Mouse (Mus musculus): ENCODE measurements around the gene Phldb1.
"Not testable (repeated sequence)": the region's sequence is repeated elsewhere in the genome, so short reads cannot be mapped to it uniquely, and the experiment has no call there.

Phldb1 gene

DNA sequence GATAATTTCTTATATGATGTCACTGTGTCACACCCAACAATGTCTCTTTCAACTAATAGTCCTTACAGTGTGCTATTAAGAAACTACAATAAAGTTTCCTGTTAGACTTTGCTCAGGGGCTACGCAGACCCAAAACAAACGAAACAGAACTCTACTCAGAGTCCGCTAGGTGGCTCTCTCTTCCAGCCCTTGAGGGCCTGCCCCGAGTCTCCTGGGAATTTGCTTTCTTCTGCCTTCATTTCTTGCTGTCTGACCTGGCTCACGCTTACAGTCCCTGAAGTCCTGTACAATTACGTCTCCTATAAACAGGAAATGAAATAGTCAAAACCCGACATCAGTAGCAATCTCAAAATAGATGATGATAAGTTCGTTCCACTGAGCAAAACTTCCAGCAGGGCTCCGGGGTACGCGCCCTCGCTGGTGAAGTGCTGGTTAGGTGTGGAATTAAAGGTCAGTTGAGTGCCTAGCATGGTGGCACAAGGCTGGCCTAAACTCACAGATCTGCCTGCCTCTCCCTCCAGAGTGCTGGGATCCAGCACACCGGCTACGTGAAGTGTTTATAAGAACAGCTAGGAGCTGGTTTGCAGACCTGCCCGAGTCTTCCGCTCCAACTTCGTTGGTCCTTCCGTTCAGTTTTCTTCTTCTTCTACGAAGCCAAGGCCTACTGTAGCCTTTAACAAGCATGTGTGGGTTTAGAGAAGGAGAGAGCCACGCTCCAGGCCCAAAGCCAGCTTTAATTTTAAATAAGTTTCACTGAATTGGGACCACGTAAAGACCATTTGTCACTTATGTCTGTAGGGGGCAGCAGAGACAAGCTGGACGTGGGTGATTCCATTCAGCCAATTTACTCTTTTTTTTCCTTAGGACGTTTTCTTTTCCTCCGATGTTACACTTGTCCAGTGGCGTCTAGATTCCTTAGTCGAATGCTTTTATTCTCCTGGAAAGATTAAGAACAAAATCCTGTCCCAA, 79.6 kb downstream of the Phldb1 start:
- in situ Hi-C loops (cut with MboI, MseI): no loop called here

DNA sequence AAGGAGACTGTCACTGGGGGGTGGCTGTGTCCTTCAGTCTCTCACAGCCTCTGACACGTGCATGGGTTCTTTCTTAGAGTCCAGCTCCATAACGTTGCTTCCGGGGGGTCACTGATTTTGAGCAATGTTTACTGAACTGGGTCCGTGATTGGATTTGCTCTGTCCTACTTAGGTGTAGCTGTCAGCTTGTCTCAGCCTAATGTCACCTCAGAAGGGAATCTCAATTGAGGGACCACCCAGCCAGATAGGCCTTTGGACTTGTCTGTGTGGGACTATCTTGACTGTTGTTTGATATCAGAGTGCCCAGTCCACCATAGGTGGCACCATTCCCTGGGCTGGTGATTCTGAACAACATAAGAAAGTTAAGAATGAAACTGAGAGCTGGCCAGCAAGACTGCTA, 81.1 kb downstream of the Phldb1 start:
- in situ Hi-C loops (cut with MboI, MseI): no loop called here

DNA sequence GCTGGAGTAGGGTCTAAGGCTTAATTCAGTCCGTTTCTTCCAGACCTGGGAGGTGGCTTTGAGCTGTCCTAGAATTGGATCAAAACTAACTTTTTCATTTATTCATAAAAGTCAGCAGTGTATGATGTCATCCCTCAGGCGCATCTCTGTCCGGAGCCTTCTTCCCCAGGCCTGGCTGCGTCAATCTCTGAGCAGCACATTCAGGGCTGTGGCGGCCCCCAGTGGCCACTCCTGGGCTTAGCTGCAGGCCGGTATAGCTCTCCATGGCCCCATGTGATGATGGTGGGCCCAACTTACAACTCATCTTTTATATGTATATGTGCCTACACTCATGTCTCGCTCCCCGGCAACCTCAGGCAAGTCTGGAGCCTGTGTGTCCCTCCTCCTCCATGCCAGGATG, 83.0 kb downstream of the Phldb1 start:
- in situ Hi-C loops (cut with MboI, MseI): no loop called here

DNA sequence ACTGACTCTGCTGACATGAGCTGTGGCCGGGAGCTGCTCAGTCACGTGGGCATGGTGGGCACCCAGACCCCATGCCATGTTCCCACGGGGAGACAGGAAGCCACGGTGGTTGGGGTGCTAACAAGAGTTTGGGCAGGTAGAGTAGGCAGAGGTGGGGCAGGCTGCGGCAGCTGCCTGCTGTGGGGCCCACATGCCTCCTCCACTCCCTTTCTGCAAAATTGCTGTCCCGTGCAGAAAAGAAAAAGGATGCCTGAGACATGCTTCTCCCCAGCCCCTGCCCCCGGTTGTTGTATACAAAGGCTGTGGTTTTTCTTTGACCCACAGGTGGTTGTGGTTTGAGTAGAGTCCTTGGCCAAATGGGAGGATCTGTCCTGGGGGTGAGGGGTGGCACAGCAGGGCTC, 86.1 kb downstream of the Phldb1 start:
- in situ Hi-C loops (cut with MboI, MseI): no loop called here

DNA sequence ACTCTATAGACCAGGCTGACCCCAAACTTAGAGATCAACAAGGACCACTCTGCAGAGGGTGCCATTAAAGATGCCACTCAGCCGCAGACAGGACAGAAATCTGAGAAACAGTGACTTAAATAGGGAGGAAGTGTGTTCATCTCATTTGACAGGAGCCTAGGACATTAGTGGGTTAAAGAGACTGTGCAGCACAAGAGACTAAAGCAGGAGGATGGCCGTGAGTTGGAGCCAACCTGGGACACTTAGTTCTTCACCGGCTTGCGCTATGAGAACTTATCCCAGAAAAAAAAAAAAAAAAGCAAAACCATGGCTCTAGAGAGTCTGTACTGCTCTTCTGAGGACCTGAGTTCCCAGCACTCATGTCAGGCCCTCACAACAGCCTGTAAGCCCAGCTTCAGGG, 87.3 kb downstream of the Phldb1 start:
- in situ Hi-C loops (cut with MboI, MseI): no loop called here

DNA sequence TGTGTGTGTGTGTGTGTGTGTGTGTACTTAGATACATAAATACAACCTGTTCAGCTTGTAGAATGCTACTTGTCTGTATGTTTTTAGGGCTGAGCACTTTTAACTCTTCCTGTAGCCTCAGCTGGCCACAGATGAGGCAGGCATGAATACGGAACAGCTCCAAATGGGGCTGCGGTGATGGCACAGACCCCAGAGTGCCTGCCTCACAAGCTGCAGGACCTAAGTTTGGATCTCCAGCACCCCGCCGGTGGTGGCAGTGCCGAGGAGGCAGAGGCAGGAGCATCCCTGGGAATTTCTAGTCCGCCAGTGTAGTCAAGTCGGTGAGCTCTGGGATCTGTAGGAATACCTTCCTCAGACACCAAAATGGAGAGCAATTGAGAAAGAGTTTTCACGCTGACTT, 88.0 kb downstream of the Phldb1 start:
- in situ Hi-C loops (cut with MboI, MseI): no loop called here

DNA sequence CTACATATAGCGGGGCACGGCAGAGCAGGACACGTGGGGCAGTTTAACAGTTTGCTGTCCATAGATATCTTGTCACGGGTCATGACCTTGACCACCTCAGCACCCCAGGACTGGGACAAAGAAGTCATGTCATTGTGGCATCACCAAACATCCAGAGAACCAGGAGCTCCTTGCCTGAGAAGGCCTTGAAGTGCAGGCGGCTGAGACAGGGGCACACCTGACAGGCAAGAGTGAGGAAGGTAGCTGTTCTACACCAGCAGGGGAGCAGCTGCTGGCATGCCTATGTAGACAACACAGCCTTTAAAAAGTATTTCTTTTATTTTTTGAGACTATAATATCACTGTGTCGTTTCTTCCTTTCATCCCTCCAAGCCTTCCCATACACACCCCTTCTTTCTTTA, 88.6 kb downstream of the Phldb1 start:
- in situ Hi-C loops (cut with MboI, MseI): no loop called here

DNA sequence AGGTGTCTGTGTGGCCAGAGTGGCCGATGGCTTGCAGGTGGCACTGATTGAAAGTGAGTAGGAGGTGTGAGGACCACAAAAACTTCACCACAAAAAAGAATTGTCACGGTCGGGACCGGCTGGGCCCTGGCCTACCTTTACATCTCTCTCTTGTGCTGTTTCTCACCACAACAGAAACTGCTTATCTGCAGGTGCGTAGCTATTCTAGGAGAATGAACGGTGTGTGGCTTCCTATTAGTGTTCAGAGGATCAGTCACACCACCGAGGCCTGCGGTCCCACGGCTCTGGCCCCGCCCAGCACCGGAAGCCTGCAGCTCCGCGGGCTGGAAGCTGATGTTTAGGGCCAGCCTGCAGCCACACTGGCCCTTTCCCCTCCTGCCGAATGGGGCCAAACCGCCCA, 89.1 kb downstream of the Phldb1 start:
- in situ Hi-C loops (cut with MboI, MseI): no loop called here

DNA sequence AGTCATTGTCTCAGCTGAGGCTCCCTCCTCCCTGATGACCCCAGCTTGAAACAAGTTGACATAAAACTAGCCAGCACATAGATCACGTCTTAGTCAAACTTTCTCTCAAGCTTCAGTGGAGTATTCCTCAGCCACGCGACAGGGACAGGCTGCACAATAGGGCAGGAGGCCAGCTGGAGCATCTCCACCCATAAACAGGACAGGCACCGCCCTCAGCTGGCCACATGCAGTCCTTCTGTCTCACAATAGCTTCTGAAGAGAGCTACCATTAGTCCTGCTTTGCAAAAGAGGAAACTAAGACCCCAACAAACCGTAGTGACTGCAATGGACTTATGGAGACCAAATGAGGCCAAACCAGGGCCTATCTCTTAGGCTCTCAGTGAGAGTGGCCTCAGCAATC, 89.5 kb downstream of the Phldb1 start:
- in situ Hi-C loops (cut with MboI, MseI): no loop called here

DNA sequence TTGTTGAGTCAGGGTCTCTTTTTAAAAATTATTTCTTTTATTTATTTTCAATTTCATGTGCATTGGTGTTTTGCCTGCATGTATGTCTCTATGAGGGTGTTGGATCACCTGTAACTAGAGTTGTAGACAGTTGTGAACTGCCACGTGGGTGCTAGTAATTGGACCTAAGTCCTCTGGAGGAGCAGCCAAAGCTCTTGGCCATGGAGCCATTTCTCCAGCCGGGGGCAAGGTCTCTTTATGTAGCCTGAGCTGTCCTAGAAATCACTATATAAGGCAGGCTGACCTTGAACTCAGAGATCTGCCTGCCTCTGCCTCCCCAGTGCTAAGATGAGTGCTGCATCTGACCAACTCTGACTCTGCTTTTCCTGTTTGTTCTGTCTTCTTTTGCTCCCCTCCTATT, 90.8 kb downstream of the Phldb1 start:
- in situ Hi-C loops (cut with MboI, MseI): no loop called here

DNA sequence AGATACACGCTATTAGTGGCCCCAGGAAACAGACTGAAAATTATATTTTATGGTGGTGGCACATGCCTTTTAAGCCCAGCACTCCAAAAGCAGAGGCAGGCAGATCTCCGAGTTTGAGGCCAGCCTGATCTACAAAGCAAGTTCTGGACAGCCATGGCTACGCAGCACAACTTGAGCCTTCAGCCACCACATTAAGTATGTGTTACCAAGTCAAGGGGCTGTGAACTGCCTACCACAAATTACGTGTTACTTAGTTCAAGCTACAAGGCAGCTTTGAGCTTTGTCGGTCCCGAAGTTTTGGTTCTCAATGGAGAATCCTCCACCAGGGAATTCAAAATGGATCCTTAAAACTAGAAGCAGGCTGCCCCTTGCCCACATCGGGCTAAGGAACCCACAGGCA, 91.9 kb downstream of the Phldb1 start:
- in situ Hi-C loops (cut with MboI, MseI): no loop called here

DNA sequence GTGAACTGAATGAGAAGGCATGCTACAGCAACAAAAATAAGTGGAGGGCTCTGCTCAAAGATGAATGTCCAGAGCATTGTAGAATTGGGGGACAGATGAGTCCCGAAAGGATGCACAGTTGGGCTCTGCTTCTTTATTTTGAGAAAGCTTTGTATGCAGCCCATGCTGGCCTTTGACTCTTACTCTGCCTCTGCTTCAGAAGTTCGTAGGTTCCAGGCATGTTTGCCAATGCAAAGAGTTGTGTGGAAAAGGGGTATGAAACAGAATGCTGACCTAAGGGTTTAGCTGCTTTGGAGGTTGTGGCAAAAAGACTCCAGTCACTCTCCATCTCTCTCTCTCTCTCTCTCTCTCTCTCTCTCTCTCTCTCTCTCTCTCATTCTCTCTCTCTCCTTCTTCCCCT, 93.4 kb downstream of the Phldb1 start:
- in situ Hi-C loops (cut with MboI, MseI): no loop called here

DNA sequence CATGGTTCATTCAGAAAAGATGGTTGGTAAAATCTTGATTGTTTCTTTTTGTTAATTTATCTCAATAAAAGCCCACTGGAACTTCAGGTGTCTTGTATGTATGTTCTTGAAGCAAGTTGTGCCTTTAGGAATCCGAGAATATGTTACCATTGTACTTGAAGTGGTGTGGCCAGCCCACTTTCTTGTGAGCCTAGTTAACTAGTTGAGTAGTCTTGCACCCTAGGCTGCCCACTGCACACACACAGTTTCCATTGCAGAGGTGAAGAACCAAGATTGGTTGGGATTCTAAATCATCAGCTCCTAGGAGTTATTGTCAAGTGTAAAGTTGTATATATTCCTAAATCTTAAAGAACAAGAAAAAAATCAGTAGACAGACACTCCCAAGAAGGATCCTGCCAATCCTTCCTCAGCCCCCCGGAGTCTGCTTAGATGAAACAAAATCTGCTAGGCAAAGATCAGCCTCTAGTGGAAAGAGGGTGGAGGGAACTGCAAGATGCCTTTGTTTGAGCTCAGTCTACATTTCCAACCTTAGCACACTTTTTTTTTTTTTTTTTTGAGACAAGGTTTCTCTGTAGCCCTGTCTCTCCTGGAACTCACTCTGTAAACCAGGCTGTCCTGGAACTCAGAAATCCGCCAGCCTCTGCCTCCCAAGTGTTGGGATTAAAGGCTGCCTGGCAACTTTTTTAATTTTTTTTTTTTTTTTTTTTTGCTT, 94.2 kb downstream of the Phldb1 start:
- in situ Hi-C loops (cut with MboI, MseI): no loop called here

DNA sequence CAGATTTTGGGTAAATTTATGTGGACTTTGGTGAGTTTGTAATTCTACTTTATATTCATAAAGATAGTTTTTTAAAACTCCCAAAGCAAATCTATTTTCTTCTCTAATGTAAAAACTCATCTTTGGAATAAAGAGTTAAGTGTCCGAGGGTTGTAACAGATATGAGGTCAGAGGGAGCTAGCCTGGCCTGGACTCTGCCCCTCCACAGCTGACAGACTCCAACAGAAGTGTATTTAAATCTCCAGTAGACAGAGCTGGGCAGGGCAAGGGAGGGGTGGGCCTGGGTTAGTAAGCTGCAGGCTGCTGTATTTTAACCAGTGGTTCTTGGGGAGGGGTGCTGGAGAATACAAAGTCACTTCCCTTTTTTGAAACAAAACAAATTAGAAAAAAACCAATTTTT, 95.0 kb downstream of the Phldb1 start:
- in situ Hi-C loops (cut with MboI, MseI): not testable (repeated sequence)

DNA sequence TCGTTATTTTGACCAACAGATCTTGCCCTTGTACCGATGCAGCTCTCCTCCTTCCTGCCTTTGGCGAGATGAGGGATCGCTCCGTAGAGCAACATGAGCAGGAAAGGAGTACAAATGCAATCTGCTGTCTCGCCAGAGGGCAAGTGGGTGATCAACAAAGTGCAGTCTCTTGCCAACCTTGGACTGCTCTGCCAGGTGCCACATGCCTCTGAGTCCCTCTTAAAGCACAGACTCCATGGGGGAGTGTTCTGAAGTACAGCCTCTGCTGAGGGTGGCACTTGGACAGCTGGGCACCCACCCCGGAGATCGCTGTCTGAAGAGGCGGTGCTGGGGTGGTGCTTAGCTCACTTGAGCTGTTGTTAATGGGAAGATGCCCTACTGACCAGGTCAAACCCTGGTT, 96.3 kb downstream of the Phldb1 start:
- in situ Hi-C loops (cut with MboI, MseI): not testable (repeated sequence)

DNA sequence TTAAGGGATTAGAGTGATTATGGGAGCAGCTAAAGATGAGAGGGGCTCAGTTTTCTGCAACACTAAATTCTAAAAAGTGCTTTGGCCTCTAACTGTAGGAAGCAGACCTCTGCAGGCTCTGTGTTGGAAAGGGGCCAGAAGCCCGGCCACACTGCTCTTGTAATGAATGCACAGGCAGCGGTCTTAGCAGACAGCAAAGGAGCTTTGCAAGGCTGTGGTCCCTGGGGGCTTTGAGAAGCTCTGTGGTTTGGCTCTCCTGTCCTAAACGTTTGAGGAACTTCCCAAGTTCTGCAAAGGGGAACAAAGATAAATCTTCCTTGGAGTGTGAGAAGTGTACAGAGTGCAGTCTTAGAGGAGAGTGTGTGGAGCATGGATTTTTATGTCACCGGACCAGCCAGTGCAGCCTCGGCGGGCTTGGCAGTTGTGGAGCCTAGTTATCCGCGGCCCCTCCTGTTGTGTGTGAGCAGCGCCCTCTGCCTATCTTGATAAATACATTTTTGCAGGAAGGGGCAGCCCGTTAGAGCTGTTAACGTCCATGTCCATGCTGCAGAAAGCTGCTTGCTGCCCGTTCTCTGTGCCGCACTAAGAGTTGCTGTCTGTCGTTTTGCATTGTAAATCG, 97.3 kb downstream of the Phldb1 start:
- in situ Hi-C loops (cut with MboI, MseI): no loop called here
